In the genomic region with DNA sequence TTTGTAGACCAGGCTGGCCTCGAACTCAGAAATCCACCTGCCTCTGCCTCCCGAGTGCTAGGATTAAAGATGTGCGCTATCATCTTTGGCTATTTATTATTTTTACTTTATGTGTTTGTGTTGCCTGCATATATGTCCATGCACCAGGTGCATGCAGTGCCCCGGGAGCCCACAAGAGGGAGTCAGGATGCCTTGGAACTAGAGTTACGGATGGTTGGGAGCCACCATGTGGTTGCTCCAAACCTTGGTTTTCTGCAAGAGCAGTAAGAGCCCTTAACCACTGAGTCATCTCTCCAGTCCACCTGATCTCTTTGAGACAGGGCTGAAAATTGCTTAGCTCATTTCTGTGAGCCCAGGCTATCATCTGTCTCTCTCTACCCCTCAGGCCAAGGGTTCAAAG, we compare ENCODE assay signal across 9 mouse cellular contexts. TPM values are rescaled to one million over a fixed set of nuclear protein-coding genes. Genes with fewer than 3 reads are reported as not detected.
DNase-seq lines count a peak whose midpoint lies in the region; ATAC-seq and TF ChIP-seq lines count a peak whose summit lies in the region.
"Had no signal": no experiment of that assay in that cellular context is flagged by ENCODE, and none has a peak within 500 bp of the region (broad histone marks: within the 10 kb centered on the region; RNA-seq: fewer than 3 reads in every experiment).

No protein-coding gene starts in this region.

- H3K79me2 ChIP-seq in C2C12 (ENCODE audit: control insufficient read depth, insufficient read depth), result no peaks in the 10 kb centered on the region

- H3K4me2 ChIP-seq in embryonic facial prominence, embryonic 15.5 days (replicated peaks), result no peak overlapping the region
- no peak overlapping the region for H3K4me2 ChIP-seq in heart, embryonic 12.5 days
- H3K4me2 ChIP-seq in liver, embryonic 15.5 days, result no peak overlapping the region
- no peak overlapping the region for H3K4me2 ChIP-seq in neural tube, embryonic 15.5 days
- H3K4me2 ChIP-seq: embryonic facial prominence, embryonic 13.5 days had no signal

- TF ChIP-seq CTCF in C2C12 (IDR thresholded peaks at IDR 0.05; ENCODE audit: control insufficient read depth, insufficient read depth, insufficient read length), result peak; percentile 84
- TF ChIP-seq CTCF in testis, adult 2 months (IDR thresholded peaks at IDR 0.05; ENCODE audit: control insufficient read depth, insufficient read depth, insufficient replicate concordance, low read depth, low read length), result peak; percentile 89

- 0 out of 2 replicates have a peak, but pooled peaks have one; percentile 39 for ATAC-seq in embryonic facial prominence, embryonic 15.5 days (ENCODE audit: insufficient number of reproducible peaks, low FRiP score, low TSS enrichment, low read depth)
- peak; percentile 82 for ATAC-seq in heart, embryonic 12.5 days (ENCODE audit: insufficient number of reproducible peaks, low FRiP score)
- ATAC-seq in liver, embryonic 15.5 days (ENCODE audit: insufficient read depth), result peak; percentile 71
- ATAC-seq in neural tube, embryonic 15.5 days (ENCODE audit: low FRiP score), result peak; percentile 59; the same call in 1 of the 2 replicates

- no peak overlapping the region for H3ac ChIP-seq in C2C12 (ENCODE audit: control insufficient read depth, insufficient read length, low read depth)

- H3K9me3 ChIP-seq in embryonic facial prominence, embryonic 15.5 days (replicated peaks), result no peaks in the 10 kb centered on the region
- no peaks in the 10 kb centered on the region for H3K9me3 ChIP-seq in heart, embryonic 12.5 days (replicated peaks)
- no peaks in the 10 kb centered on the region for H3K9me3 ChIP-seq in liver, embryonic 15.5 days (replicated peaks)
- no peaks in the 10 kb centered on the region for H3K9me3 ChIP-seq in neural tube, embryonic 15.5 days (replicated peaks)
- H3K9me3 ChIP-seq: embryonic facial prominence, embryonic 13.5 days had no signal

- no peak overlapping the region for H3K4me3 ChIP-seq in C2C12 (ENCODE audit: insufficient read depth, poor library complexity, severe bottlenecking)
- no peak overlapping the region for H3K4me3 ChIP-seq in embryonic facial prominence, embryonic 15.5 days (replicated peaks)
- H3K4me3 ChIP-seq in heart, embryonic 12.5 days, result no peak overlapping the region
- no peak overlapping the region for H3K4me3 ChIP-seq in liver, embryonic 15.5 days (replicated peaks)
- H3K4me3 ChIP-seq in neural tube, embryonic 15.5 days (replicated peaks), result no peak overlapping the region
- no peak overlapping the region for H3K4me3 ChIP-seq in testis, adult 2 months (ENCODE audit: control insufficient read depth, low read depth, low read length)
- H3K4me3 ChIP-seq: embryonic facial prominence, embryonic 13.5 days had no signal

- no peak overlapping the region for H3K27ac ChIP-seq in embryonic facial prominence, embryonic 15.5 days (replicated peaks)
- H3K27ac ChIP-seq in heart, embryonic 12.5 days (ENCODE audit: poor library complexity, severe bottlenecking), result no peak overlapping the region
- no peak overlapping the region for H3K27ac ChIP-seq in liver, embryonic 15.5 days (replicated peaks)
- no peak overlapping the region for H3K27ac ChIP-seq in neural tube, embryonic 15.5 days (replicated peaks)
- H3K27ac ChIP-seq in testis, adult 2 months (ENCODE audit: control insufficient read depth, insufficient read depth, low read depth, low read length), result no peak overlapping the region
- H3K27ac ChIP-seq: embryonic facial prominence, embryonic 13.5 days had no signal

- no peak for TF ChIP-seq POLR2A in testis, adult 2 months (IDR thresholded peaks at IDR 0.05; ENCODE audit: control insufficient read depth, low read depth, low read length)

- DNase-seq in adrenal gland, postnatal 36 days, result peak; percentile 85 to 90
- peak; percentile 88 to 92 for DNase-seq in kidney, postnatal 25 days

- 3% methylated on average over 5 of the region's 5 CpGs for WGBS in embryonic facial prominence, embryonic 15.5 days
- 2% methylated on average over 5 of the region's 5 CpGs for WGBS in heart, embryonic 12.5 days
- 2% methylated on average over 5 of the region's 5 CpGs for WGBS in liver, embryonic 15.5 days (ENCODE audit: insufficient replicate concordance)
- 3% methylated on average over 5 of the region's 5 CpGs for WGBS in neural tube, embryonic 15.5 days

- no peaks in the 10 kb centered on the region for H3K79me3 ChIP-seq in C2C12 (ENCODE audit: low read depth)

- H3K36me3 ChIP-seq in C2C12 (ENCODE audit: control insufficient read depth, insufficient read depth), result no peaks in the 10 kb centered on the region
- H3K36me3 ChIP-seq in embryonic facial prominence, embryonic 15.5 days, result no peaks in the 10 kb centered on the region
- H3K36me3 ChIP-seq in heart, embryonic 12.5 days, result no peaks in the 10 kb centered on the region
- H3K36me3 ChIP-seq in liver, embryonic 15.5 days (replicated peaks), result no peaks in the 10 kb centered on the region
- no peaks in the 10 kb centered on the region for H3K36me3 ChIP-seq in neural tube, embryonic 15.5 days
- H3K36me3 ChIP-seq in testis, adult 2 months (ENCODE audit: control insufficient read depth, insufficient read depth, low read length), result no peaks in the 10 kb centered on the region
- H3K36me3 ChIP-seq: embryonic facial prominence, embryonic 13.5 days had no signal

- no peaks in the 10 kb centered on the region for H3K4me1 ChIP-seq in embryonic facial prominence, embryonic 15.5 days
- no peaks in the 10 kb centered on the region for H3K4me1 ChIP-seq in heart, embryonic 12.5 days (replicated peaks)
- H3K4me1 ChIP-seq in liver, embryonic 15.5 days (replicated peaks), result peaks cover 17% of the 10 kb centered on the region
- H3K4me1 ChIP-seq in neural tube, embryonic 15.5 days, result no peaks in the 10 kb centered on the region
- no peaks in the 10 kb centered on the region for H3K4me1 ChIP-seq in testis, adult 2 months (ENCODE audit: control insufficient read depth, insufficient read depth, low read length)
- H3K4me1 ChIP-seq: embryonic facial prominence, embryonic 13.5 days had no signal

- no peak overlapping the region for H3K9ac ChIP-seq in embryonic facial prominence, embryonic 15.5 days
- no peak overlapping the region for H3K9ac ChIP-seq in heart, embryonic 12.5 days
- no peak overlapping the region for H3K9ac ChIP-seq in liver, embryonic 15.5 days
- H3K9ac ChIP-seq in neural tube, embryonic 15.5 days (replicated peaks), result no peak overlapping the region
- H3K9ac ChIP-seq: embryonic facial prominence, embryonic 13.5 days had no signal

- no peaks in the 10 kb centered on the region for H3K27me3 ChIP-seq in C2C12 (ENCODE audit: control insufficient read depth, insufficient read depth, insufficient read length)
- H3K27me3 ChIP-seq in embryonic facial prominence, embryonic 15.5 days, result no peaks in the 10 kb centered on the region
- no peaks in the 10 kb centered on the region for H3K27me3 ChIP-seq in heart, embryonic 12.5 days (replicated peaks)
- H3K27me3 ChIP-seq in liver, embryonic 15.5 days, result no peaks in the 10 kb centered on the region
- no peaks in the 10 kb centered on the region for H3K27me3 ChIP-seq in neural tube, embryonic 15.5 days (replicated peaks)
- H3K27me3 ChIP-seq in testis, adult 2 months (ENCODE audit: control insufficient read depth, insufficient read depth, low read length), result no peaks in the 10 kb centered on the region
- H3K27me3 ChIP-seq: embryonic facial prominence, embryonic 13.5 days had no signal

RNA-seq across cellular contexts. Expression of a gene that starts 7.0 kb away (rescaled TPM):
- 12.2 TPM for polyA plus RNA-seq in C2C12 (2012; fragmentation: generic; extraction: Trizol)
- total RNA-seq in adrenal gland, postnatal 36 days (2021), result 10 to 100 TPM; 49.4 to 69.6 TPM
- polyA plus RNA-seq in embryonic facial prominence, embryonic 15.5 days (2015; fragmentation: Nextera tagmentation; extraction: Ambion mirVana), result 39.0 and 42.6 TPM in 2 replicates
- 33.8 and 38.7 TPM in 2 replicates for polyA plus RNA-seq in heart, embryonic 12.5 days (2016; fragmentation: Nextera tagmentation; extraction: Ambion mirVana)
- polyA plus RNA-seq in liver, embryonic 15.5 days (2015; fragmentation: Nextera tagmentation; extraction: Ambion mirVana), result 27.5 and 29.8 TPM in 2 replicates
- polyA plus RNA-seq in neural tube, embryonic 15.5 days (2015; fragmentation: Nextera tagmentation; extraction: Ambion mirVana), result 19.0 and 23.2 TPM in 2 replicates
- polyA plus RNA-seq in testis, adult 2 months (2012; rRNA removed), result 4.0 and 4.1 TPM in 2 replicates

RNA-seq across cellular contexts. Expression of a gene that starts 16.6 kb away (rescaled TPM):
- 147 TPM for polyA plus RNA-seq in C2C12 (2012; fragmentation: generic; extraction: Trizol)
- total RNA-seq in adrenal gland, postnatal 36 days (2021), result 100 to 1,000 TPM; 104 to 156 TPM
- 177 and 183 TPM in 2 replicates for polyA plus RNA-seq in embryonic facial prominence, embryonic 15.5 days (2015; fragmentation: Nextera tagmentation; extraction: Ambion mirVana)
- 111 and 112 TPM in 2 replicates for polyA plus RNA-seq in heart, embryonic 12.5 days (2016; fragmentation: Nextera tagmentation; extraction: Ambion mirVana)
- 239 and 242 TPM in 2 replicates for polyA plus RNA-seq in liver, embryonic 15.5 days (2015; fragmentation: Nextera tagmentation; extraction: Ambion mirVana)
- polyA plus RNA-seq in neural tube, embryonic 15.5 days (2015; fragmentation: Nextera tagmentation; extraction: Ambion mirVana), result 19.1 and 52.7 TPM in 2 replicates
- polyA plus RNA-seq in testis, adult 2 months (2012; rRNA removed), result 14.8 and 16.0 TPM in 2 replicates

RNA-seq across cellular contexts. Expression of a gene that starts 26.9 kb away (rescaled TPM):
- 91.3 TPM for polyA plus RNA-seq in C2C12 (2012; fragmentation: generic; extraction: Trizol)
- 10 to 100 TPM; 35.1 to 38.5 TPM for total RNA-seq in adrenal gland, postnatal 36 days (2021)
- polyA plus RNA-seq in embryonic facial prominence, embryonic 15.5 days (2015; fragmentation: Nextera tagmentation; extraction: Ambion mirVana), result 27.9 and 29.0 TPM in 2 replicates
- 48.3 and 52.1 TPM in 2 replicates for polyA plus RNA-seq in heart, embryonic 12.5 days (2016; fragmentation: Nextera tagmentation; extraction: Ambion mirVana)
- polyA plus RNA-seq in liver, embryonic 15.5 days (2015; fragmentation: Nextera tagmentation; extraction: Ambion mirVana), result 66.2 and 67.1 TPM in 2 replicates
- polyA plus RNA-seq in neural tube, embryonic 15.5 days (2015; fragmentation: Nextera tagmentation; extraction: Ambion mirVana), result 20.4 and 25.7 TPM in 2 replicates
- polyA plus RNA-seq in testis, adult 2 months (2012; rRNA removed), result 25.8 and 26.6 TPM in 2 replicates

RNA-seq across cellular contexts. Expression of a gene that starts 32.2 kb away (rescaled TPM):
- 165 TPM for polyA plus RNA-seq in C2C12 (2012; fragmentation: generic; extraction: Trizol)
- 100 to 1,000 TPM; 227 to 350 TPM for total RNA-seq in adrenal gland, postnatal 36 days (2021)
- 294 and 307 TPM in 2 replicates for polyA plus RNA-seq in embryonic facial prominence, embryonic 15.5 days (2015; fragmentation: Nextera tagmentation; extraction: Ambion mirVana)
- 313 and 317 TPM in 2 replicates for polyA plus RNA-seq in heart, embryonic 12.5 days (2016; fragmentation: Nextera tagmentation; extraction: Ambion mirVana)
- 136 and 143 TPM in 2 replicates for polyA plus RNA-seq in liver, embryonic 15.5 days (2015; fragmentation: Nextera tagmentation; extraction: Ambion mirVana)
- polyA plus RNA-seq in neural tube, embryonic 15.5 days (2015; fragmentation: Nextera tagmentation; extraction: Ambion mirVana), result 341 and 365 TPM in 2 replicates
- polyA plus RNA-seq in testis, adult 2 months (2012; rRNA removed), result 55.5 and 67.4 TPM in 2 replicates

RNA-seq across cellular contexts. Expression of a gene that starts 40.4 kb away (rescaled TPM):
- polyA plus RNA-seq in C2C12 (2012; fragmentation: generic; extraction: Trizol), result 108 TPM
- total RNA-seq in adrenal gland, postnatal 36 days (2021), result 100 to 1,000 TPM; 258 to 471 TPM
- polyA plus RNA-seq in embryonic facial prominence, embryonic 15.5 days (2015; fragmentation: Nextera tagmentation; extraction: Ambion mirVana), result 106 and 120 TPM in 2 replicates
- 90.0 and 92.9 TPM in 2 replicates for polyA plus RNA-seq in heart, embryonic 12.5 days (2016; fragmentation: Nextera tagmentation; extraction: Ambion mirVana)
- 82.5 and 88.5 TPM in 2 replicates for polyA plus RNA-seq in liver, embryonic 15.5 days (2015; fragmentation: Nextera tagmentation; extraction: Ambion mirVana)
- 145 and 147 TPM in 2 replicates for polyA plus RNA-seq in neural tube, embryonic 15.5 days (2015; fragmentation: Nextera tagmentation; extraction: Ambion mirVana)
- 284 and 298 TPM in 2 replicates for polyA plus RNA-seq in testis, adult 2 months (2012; rRNA removed)
